Mouse (Mus musculus): Measurements from ENCODE around the gene Ralgapa1.

- no peak for TF ChIP-seq POLR2A (IDR thresholded peaks at IDR 0.05; ENCODE audit: low read depth, low read length)
- no peak for TF ChIP-seq CTCF (IDR thresholded peaks at IDR 0.05; ENCODE audit: extremely low read depth, insufficient read depth, insufficient read length, insufficient replicate concordance)
These were observed 12.0 kb upstream of the Ralgapa1 start for GRCm38 (mm10) chr12:55832961-55833360.

All from spleen, adult 2 months (tissue).